Mouse (Mus musculus): Measurements from ENCODE around the gene Myzap.

Myzap gene

DNA sequence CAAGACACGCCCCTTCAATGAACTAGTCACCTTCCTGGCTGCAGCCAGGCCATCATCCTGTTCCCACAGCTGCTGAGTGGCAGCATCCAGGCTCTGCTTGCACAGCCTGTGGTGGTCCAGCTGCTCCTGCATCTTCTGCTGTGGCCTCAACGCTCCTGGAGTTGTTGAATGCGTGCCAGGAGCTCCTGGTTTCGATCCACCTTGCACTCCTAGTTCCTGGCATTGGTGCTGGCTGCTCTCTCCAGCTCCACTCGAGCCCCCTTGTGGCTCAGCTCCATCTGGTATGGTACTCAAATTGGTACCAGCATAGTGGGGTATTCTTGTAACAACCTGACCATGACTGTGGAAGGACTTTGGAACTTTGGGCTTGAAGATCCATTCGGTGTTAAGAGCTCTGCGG lies 7.7 kb upstream of the Myzap start:
- no peak for DNase-seq

DNA sequence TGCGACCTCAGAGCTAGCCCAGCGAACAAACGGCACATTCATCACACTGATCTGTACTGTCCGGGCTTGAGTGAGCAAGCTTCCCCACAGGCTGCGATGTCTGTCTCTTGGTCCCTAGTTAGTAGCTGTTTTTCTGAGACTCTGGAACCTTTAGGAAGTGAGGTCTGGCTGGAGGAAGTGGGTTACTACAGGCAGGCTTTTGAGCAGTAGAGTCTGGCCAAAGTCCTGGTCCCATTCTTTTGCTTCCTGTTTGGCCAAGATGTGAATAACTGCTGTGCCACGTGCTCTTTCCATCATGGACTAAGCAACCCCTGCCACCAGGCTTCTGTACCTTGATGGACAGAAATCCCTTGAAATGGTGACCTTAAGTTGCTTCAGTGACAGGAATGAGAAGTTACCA lies 4.7 kb upstream of the Myzap start:
- no peak for DNase-seq

DNA sequence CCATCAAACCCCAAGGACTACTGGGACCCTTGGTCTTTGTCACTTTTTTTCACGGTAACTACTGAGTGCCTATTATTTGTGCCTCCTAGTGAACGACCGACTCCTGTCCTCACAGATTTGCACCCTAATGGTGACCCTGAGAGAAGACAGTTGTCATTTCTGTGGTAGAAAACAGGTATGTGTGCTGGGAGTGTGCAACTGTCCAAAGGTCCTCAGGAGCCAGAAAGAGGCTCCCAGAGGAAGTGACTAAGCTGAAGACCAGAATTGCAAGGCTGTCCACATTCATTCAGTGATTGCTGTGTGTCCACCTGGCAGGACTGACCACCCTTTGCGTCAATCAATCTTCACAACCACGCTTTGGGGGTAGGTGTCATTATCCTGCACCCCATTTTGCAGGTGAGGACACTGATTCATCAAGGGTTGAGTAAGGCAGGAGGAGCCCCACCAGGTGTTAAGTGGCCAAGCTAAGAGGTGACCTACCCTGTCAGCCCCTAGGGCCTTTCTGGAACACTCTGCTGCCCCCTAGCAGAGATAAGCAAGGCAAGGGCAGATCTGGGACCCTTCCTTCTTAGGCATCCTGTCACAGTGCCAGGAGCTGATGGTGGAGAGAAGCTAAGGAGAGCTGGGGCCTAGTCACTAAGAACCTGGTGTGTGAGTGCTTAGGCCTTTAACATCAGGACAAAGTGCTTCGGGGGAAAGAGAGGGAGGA lies 571 bp upstream of the Myzap start:
- DNase-seq: no peak

DNA sequence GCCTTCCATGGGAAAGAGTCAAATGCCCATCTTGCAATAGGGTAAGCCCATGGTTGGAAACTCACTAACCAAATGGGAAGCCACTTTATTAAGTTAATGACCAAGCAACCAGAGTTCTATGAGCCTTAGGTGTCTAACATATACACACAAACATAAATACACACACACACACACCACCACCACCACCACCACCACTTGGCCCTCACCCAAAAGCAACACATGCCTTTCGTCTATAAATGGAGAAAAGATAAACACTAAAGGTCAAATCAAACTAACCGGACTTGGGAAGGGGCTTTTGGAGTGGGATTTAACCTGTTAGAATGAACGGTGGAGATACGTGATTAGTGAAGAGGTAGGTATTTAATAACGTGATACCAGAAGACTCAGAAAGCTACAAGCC lies 1.1 kb downstream of the Myzap start:
- no peak for DNase-seq

DNA sequence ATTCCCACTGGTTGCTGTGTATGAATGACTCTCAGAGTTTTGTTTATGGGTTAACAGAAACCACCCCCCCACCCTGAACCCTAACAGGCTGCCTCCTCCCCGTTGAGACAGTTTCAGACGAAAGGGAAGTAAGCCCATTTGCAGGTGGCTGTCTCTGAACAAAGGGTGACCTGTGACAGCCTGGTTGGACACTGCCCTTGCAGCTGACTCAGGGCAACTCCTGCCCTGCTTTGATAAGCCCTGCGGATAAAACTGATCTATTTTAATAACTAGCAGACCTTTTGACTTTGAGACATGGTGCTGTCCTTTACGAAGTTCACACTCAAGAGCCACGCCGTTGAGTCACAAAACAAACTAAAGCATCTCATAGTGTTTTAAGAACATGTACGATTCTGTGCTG lies 2.4 kb downstream of the Myzap start:
- no peak for DNase-seq

DNA sequence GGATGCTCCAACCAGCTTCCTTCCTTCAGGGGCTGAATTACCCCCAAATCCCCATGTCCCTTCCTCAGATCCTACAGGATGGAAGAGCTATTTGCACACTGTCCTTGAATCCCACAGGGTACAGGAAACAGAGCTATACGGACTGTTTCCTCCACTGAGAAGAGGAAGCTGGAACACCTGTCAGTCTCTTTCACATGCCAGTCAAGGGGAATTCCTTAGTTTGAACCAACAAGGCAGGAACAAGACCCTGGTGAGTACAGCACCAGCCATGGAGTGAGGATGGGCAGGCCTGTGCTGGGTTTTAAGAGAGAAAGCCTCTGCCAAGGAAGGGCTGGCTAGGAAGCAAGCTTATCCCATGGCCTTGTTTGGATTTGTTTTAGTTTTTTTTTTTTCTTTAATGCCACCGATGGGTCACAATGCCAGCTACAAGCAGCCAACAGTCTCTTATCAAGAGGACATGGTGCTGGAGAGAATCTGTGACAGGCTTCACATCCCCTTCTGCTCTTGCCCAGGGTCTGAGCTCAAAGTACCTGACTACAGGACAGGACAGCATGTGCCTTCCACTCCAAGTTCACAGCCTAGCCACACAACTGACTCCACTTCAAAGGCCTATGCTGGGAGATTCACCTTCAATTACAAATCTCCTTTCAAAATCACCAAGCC lies 3.1 kb downstream of the Myzap start:
- no peak for DNase-seq

DNA sequence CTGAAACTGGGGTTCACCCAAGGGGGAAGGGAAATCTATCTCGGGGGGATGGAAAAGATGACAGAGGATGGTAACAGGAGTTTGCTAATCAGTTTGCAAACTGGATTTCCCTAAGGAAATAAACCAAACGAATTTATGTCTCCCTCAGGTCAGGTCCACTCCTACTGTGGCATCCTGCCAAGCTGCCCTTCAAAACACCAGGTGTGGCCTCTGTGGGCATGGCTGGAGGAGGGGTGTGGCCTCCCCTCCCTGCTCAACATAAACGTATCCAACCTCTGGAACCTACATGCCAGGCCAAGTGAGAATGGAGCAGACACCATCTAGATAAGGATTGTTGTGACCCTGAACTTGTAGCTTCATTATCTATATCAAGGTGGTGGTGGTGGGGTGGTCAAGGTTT lies 5.8 kb downstream of the Myzap start:
- DNase-seq: peak; percentile 80

DNA sequence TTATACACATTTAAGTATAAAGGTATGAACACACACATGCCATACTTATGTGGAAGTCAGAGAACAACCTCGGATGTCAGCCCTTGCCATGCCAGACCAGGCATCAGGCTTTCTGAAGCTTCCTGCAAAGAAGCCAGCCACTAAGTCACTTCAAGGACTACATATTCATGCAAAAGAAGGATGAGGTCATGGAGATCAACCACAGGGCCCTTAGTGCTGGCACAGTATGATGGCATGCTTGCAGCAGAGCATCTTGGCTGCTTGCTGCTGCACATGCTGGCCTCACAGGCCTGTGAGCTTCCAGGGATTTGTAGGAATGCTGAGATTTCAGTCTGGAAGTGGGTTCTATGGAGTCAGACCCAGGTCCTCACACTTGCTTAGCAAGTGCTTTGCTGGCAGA lies 9.4 kb downstream of the Myzap start:
- DNase-seq: no peak

DNA sequence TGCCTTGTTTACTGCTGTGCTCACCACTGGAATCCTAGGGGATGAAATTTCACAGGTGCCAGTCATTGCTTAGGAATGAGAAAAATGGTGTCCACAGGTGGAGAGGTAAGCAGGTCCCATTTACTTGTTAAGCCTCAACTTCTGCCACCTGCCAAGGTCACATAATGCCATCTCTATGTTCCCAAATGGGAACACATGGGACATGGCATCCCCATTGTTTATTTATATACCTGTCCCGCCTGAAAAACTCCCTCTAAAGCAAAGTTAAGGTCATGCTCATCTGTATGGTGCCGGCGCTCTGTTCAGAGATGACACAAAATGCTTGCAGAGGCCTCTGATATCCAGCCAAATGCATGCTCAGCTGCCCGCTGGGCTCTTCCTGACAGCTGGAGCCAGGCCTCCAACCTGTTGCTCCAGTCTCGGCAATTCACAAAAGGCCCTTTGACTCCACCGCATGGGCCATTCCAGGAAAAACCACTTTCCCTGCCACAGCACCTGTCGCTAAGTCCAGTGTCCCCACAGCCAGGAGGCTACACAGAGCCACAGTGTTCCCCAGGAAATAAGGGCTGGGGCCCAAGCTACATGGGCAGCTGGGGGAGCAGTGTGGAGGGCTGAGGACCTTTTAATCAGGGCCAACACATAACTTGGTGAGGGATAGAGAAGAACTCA lies 13.1 kb downstream of the Myzap start:
- no peak for DNase-seq

DNA sequence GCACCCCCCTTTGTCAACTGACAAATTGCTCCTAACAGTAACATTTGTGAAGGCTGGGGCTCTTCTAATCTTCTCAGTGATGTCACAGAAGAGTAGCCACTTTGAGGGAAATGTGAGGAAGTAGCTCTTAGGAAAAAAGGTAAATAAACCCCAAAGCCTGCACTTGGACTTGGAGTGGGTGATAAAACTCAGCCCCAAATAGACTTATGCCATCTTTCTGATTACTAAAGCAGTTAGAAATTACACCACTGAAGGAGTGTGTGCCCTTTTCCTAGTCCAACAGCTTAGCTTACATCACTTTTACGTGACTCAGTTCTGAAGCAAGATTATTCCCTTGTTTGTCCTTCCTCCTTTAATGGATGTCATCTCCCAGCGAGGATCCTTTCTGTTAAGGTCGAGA lies 17.7 kb downstream of the Myzap start:
- no peak for DNase-seq

DNA sequence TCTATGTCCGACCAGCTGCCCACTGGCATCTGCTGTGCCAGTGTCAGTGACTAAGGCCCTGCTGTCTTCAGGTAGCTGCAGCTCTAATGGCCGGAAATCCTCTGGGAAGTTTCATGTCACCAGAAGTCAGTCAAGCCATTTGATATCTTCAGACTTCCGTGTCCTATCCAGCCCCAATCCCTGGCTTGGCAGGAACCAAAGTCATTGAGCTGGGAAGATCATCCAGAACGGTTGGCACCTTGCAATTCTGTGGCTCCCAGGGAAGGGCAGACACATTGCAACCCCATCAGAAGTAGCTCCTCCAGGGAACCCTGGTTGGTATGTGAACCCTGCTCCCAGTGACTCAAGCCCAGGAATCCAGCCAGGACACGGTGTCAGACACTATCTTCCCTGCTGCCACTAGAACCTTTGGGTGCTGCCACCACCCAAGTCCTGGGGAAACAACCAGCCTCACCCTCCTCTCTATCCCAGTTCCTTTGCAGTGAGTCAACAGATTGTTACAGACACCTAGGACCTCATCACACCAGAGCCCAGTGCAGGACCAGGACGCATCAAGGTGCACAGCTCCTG lies 18.3 kb downstream of the Myzap start:
- no peak for DNase-seq

DNA sequence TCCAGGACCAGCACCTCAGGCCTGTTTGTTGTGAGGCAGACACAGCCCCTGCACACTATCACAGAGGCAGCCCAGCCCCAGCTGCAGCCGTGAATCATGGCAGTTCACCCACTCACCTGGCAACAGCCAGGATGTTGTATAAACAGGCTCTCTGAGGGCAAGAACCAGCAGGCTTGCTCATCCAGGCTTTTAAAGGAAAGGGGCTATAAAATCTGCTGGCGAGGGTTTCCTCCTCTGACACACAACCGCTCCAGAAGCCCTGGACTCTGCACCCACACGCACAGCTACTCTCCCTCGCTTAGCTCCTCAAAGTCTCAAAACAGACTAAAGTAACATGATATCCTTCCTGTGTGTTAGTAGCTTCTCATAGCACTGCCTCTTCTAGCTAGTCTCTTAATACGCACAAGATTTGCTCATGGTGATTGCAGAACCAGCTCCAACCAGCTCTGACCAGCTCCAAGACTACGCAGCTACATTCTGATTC lies 21.0 kb downstream of the Myzap start:
- DNase-seq: no peak

DNA sequence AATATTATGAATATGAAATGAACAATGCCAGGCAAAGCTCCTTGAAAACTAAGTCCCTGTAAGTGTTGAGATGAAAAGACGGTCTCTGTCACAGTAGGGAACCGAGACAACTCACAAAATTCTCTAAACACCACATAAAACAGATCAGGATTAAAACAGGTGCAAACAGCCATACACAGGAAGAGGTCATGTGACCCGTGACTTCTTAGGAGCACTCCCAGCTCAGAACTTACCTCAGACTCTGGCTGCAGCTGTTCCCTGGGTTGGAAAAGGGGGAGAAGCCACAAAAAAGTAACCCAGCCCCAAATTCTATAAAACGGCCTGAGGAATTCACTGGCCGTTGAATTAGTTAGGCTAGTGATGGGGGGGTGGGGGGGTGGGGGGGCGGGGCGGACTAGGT lies 22.0 kb downstream of the Myzap start:
- DNase-seq: no peak

DNA sequence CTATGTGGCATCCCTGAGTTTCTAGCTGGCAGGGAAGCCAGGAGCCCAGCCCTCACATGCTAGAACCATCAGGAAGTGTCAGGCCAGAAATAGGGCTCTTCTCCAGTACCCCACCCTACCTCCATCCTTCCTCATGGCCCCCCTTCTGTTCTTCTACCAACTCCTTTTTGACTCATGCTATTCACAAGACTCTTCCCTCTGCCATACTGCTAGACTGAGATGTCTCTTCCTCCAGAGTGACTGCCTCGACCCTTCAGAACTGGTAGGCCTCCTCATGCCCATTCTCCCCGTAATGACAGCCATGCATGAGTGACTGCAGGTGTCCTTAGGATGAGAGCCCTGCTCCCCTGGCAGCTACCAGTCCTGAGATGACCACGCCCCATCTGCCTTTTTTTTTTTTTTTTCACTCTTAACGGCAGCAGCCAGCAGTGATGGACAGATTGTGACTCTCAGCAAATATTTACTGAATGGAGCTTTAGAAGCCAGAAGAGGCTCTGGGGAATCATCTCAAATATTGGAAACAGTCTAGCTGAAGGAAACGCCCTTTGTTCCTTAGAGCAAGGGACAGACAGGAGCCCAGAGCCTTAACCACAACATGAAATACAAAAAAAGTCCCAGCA lies 23.7 kb downstream of the Myzap start:
- DNase-seq: peak; percentile 47

DNA sequence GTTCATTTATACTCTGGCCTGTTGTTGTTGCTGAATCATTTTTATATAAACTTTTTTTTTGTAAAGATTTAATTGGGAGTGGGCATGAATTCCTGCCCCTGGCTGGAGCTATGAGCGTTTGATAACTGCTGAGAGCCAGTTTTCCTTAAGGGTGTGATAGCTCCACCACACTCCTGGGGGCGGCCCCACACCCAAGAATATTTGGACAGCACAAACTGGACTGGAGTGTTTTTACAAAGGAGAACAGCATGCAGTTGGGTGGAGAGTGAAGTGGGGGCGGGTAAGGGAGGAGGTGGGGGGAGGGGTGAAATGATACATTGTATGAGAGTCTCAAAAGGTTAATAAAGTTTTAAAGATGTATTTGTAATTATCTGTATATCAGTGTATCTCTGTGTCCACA lies 24.8 kb downstream of the Myzap start:
- peak; percentile 75 for DNase-seq

DNA sequence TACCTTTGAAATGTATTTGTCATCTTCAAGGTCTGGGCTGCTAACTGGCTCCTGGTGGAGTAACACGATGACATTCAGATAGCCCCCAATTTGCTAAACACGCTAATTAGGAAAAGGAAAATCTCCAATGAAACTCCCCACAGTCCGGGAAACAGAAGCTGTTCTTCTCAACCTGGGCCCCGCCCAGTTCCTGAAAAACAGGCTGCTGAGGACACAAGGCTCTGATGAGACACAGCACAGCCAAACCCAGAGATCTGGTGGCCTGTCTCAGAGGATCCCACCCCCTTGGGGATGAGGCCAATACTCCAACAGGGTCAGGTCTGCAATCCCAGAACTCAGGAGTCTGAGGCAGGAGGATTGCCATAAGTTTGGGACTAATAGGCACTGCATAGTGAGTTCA lies 25.4 kb downstream of the Myzap start:
- DNase-seq: peak; percentile 82

DNA sequence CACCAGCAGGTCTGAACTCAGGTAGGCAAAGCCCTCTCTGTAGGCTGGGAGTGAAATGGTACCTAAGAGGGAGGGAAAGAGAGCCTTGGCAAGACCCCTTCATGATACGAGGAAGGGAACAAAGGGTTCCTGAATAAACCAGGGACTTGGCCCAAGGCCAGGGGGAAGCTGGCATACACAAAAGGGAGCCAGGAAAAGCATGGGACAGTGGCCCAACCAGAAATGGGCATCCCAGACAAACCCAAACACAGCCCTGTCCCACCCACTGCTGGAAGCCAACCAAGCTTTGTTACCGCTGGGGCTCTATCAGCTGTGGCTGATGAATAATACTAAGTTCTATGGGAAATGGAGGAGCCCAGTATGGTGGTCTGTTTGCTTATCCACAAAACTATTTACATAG lies 34.4 kb downstream of the Myzap start:
- peak; percentile 95 for DNase-seq

DNA sequence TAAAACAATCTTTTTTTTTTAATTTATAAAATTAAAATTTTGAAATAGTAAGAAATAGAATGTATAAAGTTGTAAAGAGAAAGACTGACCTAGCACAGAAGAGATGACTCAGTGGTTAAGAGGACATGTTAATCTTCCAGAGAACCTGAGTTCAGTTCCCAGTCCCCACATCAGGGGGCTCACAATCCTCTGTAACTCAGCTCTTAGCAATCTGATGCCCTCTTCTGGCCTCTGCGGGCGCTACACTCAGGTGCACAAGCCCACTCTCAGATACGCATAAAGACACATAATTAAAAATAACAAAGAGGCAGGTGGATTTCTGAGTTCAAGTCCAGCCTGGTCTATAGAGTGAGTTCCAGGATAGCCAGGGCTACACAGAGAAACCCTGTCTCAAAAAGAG lies 38.2 kb downstream of the Myzap start:
- DNase-seq: no peak

DNA sequence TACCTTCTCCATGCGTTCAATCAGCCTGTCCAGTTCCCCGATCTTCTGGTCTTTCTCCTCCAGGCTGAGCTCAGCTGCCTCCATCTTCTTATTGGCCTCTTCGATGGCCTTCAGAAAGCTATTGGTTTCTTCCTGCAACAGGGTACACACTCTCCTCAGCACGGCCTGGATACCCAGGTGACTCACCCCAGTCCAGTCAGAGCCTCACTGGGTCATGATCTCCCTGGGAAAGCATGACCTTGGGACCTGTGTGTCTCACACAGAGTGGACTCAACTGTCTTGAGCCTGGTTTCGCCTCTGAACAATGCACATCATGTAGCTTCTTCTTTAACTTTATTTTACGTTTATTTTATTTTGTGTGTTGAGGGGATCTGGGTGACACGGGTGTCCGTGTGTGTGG lies 42.0 kb downstream of the Myzap start:
- no peak for DNase-seq

DNA sequence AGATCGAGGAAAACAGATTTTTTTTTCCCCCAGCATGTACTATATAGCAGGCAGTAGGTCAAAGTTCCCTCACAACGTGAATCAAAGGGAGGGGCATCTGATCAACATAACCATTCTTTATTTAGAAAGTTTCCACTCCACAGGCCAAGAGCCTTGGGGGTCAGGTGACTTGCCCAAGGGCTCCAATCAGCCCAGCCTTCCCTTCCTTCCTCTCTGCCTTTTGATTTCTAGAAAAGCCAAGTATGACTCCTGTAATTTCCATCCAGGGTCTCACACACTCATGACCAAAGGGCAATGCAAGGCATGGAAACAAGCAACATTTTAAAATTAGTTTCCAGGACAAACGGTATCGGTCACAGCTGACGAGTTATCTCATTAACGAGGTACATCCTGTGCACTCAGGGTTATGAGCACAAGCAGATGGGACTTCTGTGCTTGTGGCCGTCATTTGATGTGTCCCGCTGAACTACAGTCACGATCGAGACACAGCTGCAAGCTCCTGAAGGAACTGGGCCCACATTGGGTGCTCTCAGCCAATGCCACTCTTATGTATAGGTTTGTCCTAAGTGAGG lies 44.4 kb downstream of the Myzap start:
- no peak for DNase-seq

DNA sequence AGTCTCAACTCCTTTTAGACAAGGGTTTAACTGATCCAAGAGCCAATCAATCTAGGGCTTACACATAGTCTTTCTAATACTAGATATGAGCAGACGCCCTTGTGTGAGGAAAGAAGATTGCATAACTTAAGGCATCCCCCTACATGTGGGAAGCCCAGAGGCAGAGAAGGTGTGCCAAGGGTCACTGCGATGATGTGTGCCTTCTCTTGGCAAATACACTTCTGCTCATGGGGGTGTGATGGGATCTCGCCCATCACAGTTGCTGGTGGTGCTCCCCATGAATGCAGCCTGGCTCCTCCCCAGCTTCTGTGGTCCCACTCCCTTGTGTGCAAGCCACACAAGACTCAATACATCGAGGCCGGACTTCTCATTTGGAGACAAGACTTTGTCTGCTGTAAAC lies 47.3 kb downstream of the Myzap start:
- no peak for DNase-seq

DNA sequence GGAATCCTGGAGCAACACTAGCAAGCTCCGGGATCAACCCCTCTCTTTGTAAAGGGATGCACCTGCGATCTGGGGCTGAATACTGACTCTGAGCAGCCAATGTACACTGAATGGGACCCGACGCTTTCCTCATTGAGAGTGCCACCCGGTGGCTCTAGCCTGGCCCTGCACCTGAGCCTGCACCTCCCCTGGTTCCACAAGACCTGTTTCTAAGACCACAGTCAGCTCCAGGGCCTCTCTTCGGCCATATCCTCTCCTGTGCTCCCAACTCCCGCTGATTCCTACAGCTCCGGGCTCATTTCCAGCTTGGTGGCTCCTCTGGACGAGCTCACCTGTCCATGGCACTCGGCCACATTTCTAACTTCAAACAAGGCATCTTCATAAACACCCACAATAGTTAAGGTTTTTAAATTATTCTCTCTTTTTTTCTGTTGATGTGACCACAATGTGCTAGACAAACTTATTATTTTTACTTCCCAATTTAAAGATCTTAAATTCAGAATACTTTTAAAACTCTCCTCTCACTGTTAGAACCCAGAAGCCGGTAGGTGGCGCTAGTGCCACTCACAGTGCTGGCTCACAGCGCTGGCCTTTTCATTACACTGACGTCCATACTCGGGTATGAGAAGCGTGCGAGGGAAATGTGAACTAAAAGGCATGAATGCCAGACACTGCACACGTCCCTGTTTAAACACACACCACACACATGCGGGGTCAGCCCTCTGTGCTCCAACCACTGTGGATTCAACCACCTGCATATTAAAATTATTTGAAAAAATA lies 48.5 kb downstream of the Myzap start:
- DNase-seq: peak; percentile 91
